Mouse (Mus musculus) thymus, adult 2 months (tissue): ENCODE data around the gene Apopt1.

Experiments used
- CTCF ChIP-seq: fragments of 200-500 bp; IDR thresholded peaks from 2 replicates; pipeline ENCODE4 v1.5.1; 2012; ENCODE audit warnings: mild to moderate bottlenecking, control low read depth, low read length, moderate library complexity, borderline replicate concordance; ENCODE audit not compliant: control insufficient read depth, poor library complexity, insufficient read depth; ENCODE audit errors: extremely low read depth
- POLR2A ChIP-seq: fragments of 200-500 bp; IDR thresholded peaks from 2 replicates; pipeline ENCODE4 v1.6.1; 2012; ENCODE audit warnings: mild to moderate bottlenecking, low read length, control low read depth, moderate library complexity; ENCODE audit not compliant: control insufficient read depth, poor library complexity, insufficient read depth; ENCODE audit errors: extremely low read depth

GRCm38 (mm10) chr12:111708181-111708580 is 4.9 kb upstream of the Apopt1 start:
- TF ChIP-seq CTCF (no peak), POLR2A (no peak)
